Mouse (Mus musculus): Measurements from ENCODE around the gene Tut7. TPM values are rescaled to one million over a fixed set of nuclear protein-coding genes. Genes with fewer than 3 reads are reported as not detected.
"Not testable (repeated sequence)": the region's sequence is repeated elsewhere in the genome, so short reads cannot be mapped to it uniquely, and the experiment has no call there.

The Tut7 gene
- total RNA-seq, 4 experiments from 2014 or later, result 28.7 to 42.3 (median 34.5) TPM

GRCm38 (mm10) chr13:59834786-59835452 is 12.0 kb upstream of the Tut7 start:
- no peak for DNase-seq (ENCODE audit: low spot score in 2 of 2)

DNA sequence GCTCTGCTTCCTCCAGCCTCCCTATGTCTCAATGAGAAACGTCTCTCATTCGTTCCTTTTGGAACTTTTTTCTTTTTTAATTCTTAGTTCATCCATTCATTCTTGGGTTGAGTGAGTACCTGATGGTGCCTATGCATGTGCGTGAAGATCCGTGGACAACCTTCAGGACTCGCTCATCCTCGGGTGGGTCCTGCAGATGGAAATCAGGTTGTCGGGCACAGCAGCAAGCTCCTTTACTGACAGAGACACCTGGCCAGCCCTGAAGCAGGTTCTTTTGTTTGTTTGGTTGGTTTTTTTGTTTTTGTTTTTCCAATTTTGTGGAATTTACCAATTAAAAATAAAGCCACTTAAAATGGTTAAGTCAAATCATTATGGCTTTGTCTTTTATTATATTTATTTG is 9.9 kb upstream of the Tut7 start:
- DNase-seq (ENCODE audit: low spot score in 2 of 2), result no peak

DNA sequence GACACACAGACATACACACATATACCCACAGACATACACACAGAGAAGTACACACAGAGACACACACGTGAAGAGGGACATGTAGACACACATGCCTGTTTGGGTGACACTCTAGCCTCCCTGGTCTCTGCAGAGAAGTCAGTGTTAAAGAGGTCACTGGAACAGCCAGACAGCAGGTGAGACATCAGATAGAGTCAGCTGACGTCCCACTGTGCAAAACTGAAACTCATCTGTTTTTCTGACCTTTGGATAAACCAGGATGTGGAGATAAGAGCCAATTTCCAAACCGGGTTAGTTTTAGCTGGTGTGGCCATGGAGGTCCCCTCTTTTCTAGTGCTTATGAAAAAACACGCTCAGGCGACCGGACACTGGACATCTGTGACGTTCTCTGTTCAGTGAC is 9.5 kb upstream of the Tut7 start:
- DNase-seq (ENCODE audit: low spot score in 2 of 2), result no peak

- no peak for DNase-seq (ENCODE audit: low spot score in 2 of 2)
Measured at GRCm38 (mm10) chr13:59825966-59826365, 3.0 kb upstream of the Tut7 start.

DNA sequence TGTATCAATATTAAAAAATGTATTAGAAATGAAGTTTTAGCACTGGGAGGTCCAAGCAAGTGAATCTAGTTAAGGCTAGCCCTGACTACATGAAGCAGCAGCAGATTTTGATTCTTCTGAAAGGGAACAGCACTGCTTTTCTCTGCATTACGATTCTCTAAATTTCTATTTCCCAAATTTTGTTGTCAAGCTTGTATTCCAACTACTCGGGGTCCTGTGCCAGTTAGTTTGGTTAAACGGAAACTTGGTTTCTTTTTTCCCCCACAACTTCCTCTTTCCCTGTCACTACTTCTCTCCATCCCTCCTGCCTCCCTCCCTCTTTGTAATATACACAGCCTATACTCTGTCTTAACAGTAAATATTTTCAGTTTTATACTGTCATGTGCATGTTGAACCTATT is 2.1 kb downstream of the Tut7 start:
- no peak for DNase-seq (ENCODE audit: low spot score in 2 of 2)

- no peak for DNase-seq (ENCODE audit: low spot score in 2 of 2)
Measured at GRCm38 (mm10) chr13:59820114-59820513, 2.8 kb downstream of the Tut7 start.

- no peak for DNase-seq (ENCODE audit: low spot score in 2 of 2)
Measured at GRCm38 (mm10) chr13:59817352-59817751, 5.6 kb downstream of the Tut7 start.

GRCm38 (mm10) chr13:59814109-59814591 is 8.8 kb downstream of the Tut7 start:
- no peak for DNase-seq (ENCODE audit: low spot score in 2 of 2)

- DNase-seq (ENCODE audit: low spot score in 2 of 2), result no peak
Measured at GRCm38 (mm10) chr13:59811581-59811980, 11.4 kb downstream of the Tut7 start.

GRCm38 (mm10) chr13:59801000-59801399 is 21.9 kb downstream of the Tut7 start:
- no peak for DNase-seq (ENCODE audit: low spot score in 2 of 2)

- no peak for DNase-seq (ENCODE audit: low spot score in 2 of 2)
Measured at GRCm38 (mm10) chr13:59800077-59800476, 22.9 kb downstream of the Tut7 start.

DNA sequence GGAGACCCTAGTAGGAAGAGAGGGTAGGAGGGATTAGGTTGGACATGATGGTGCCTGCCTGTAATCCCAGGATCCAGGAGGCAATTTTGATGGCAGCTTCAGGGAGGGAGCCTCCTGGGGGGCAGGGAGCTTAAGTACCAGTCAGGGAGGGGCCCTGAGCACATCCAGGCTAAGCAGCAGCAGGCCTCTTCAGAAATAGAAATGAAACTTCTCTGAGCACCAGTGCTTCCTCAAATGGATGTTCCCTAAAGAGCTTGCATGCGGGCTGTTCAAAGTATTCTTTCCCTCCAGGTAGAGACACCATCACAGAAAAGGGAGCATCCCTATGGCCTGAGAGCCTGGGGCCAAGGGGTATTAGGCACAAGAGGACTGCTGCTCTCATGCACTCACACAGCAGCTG is 24.6 kb downstream of the Tut7 start:
- DNase-seq (ENCODE audit: low spot score in 2 of 2), result no peak

DNA sequence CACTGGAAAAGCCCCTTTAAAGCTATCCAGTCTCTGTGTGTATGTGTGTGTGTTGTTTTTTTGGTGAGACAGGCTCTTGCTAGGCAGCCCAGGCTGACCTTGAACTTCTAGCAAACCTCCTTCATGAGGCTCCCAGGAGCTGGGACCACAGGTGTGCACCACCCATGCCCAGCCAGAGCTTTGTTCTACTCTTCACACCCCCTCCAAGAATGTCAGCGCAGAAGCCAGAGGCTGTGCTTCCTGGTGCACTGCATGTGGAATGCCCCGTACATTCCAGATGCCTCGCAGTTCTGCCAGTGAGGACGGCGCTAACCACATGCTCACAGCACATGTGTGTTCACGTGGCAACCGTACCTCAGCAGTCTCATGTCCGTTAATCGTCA is 26.5 kb downstream of the Tut7 start:
- DNase-seq (ENCODE audit: low spot score in 2 of 2), result no peak

DNA sequence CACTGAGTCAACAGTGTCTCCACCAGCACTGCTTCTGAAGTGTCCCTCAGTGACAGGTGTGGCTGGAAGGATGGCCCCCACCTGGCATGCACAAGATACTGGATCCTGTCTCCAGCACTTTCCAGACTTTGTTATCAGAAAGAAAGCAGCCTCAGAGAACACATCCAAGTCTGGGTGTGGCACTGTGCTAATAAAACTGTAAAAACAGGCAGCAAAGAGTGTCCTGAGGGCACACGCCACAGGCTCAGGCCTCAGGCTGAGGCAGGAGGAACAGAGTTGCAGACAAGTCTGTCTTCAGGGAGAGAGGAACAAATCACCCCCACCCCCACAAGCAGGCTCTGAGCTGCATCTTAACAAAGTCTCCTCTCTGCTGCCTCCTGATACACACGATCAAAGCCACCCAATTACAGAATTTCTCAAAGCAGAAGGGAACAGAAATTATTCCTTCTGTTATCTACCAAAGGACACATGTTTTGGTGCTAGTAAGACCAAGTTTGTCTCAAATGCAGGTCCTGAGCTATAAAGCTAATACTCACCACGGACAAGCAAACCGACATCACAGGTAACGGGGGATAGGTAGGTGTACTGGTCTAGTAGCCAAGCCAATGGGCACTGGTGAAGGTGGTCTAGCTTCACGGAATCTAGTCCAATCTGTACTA is 27.0 kb downstream of the Tut7 start:
- DNase-seq (ENCODE audit: low spot score in 2 of 2), result no peak

DNA sequence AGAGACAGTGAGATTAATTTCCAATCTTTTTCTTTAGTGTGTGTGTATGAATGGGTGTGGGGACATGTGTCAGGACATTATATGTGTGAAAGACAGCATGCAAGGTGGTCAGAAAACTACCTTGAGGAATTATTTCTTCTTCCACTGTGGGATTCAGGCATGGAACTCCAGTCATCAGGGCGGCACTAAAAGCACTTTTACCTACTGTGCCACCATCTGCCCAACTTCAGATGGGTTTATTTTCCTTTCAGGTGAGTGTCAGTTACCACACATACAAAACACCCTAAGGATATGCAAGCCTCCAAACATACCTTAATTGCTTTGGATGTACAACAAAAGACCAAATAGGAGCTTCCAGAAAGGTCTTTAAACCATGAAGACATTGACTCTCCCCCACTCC is 28.2 kb downstream of the Tut7 start:
- DNase-seq (ENCODE audit: low spot score in 2 of 2), result no peak

GRCm38 (mm10) chr13:59782145-59782544 is 40.8 kb downstream of the Tut7 start, which contains the start of gene Gm49354:
TSS of gene Gm49354 (minus strand) at chr13:59782245.
- DNase-seq (ENCODE audit: low spot score in 2 of 2), result no peak

GRCm38 (mm10) chr13:59779744-59780264 is 43.1 kb downstream of the Tut7 start:
- DNase-seq (ENCODE audit: low spot score in 2 of 2), result not testable (repeated sequence)

DNA sequence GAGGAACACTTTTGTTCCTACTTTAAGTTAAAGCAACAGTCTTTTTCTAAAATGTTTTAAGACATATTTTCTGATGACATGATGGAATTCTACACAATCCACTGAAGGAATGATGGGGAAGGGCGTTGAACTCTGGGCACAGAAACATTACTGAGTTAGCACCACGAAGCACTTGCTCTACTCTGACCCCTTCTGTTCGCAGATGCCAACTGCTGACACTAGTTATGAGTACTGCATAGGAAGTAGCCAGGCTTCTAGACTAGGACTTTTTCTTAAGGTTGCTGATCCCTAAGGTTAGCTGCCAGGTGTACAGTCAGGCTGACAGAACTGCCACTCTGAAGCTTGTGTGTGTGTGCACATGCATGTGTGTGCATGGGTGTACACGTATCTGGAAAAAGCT is 43.7 kb downstream of the Tut7 start:
- DNase-seq (ENCODE audit: low spot score in 2 of 2), result no peak

DNA sequence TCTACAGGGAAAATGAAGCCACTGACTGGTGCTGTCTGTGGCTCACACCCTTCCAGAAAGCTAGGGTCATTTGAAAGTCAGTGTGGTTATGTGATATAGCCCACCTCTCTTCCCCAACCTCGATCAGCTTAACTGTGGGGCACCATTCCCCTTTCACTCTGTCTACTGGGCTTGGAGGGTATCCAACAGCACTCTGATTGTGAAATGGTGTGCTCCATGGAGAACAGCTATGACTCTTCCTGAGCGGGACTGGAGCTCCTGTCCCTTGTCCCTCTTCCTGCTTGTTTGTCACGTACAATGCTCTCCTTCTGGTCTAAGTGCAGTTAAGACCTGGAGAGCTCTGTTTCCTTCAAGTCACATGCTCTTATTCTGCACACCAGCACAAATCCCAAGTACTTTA is 47.8 kb downstream of the Tut7 start:
- no peak for DNase-seq (ENCODE audit: low spot score in 2 of 2)

GRCm38 (mm10) chr13:59771257-59771656 is 51.7 kb downstream of the Tut7 start:
- DNase-seq (ENCODE audit: low spot score in 2 of 2), result peak; percentile 44 to 62

DNA sequence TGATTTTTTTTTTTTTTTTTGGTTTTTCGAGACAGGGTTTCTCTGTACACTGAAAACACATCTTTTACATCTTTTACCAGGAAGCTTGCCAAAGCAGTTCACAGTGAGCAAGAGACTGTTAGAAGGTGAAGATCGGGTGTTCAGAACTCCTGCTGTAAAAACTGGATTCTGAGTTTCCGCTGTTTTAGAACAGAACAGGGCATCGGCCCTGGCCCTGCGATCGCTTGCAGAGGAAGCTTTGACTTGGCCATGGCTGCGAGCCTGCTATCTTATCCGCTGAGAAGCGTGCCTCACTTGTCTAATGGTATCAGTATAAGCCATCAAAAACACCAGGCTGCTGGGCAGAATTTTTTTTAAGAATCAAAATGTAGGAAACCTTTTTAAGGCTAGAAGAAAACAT is 52.1 kb downstream of the Tut7 start:
- no peak for DNase-seq (ENCODE audit: low spot score in 2 of 2)

GRCm38 (mm10) chr13:59770164-59770562 is 52.8 kb downstream of the Tut7 start:
- DNase-seq (ENCODE audit: low spot score in 2 of 2), result peak; percentile 60 to 68

Data from gastrocnemius, adult 8-10 months (tissue).